Mouse (Mus musculus): Measurements from ENCODE around the gene Hacd1.
"Not testable (repeated sequence)": the region's sequence is repeated elsewhere in the genome, so short reads cannot be mapped to it uniquely, and the experiment has no call there.

The Hacd1 gene

GRCm38 (mm10) chr2:14055566-14056331 is at the start of gene Hacd1:
Gene Hacd1, minus strand, starts transcription at chr2:14056135.
- peak; percentile 15 to 36 for DNase-seq (ENCODE audit: low spot score in 2 of 2)

GRCm38 (mm10) chr2:14103924-14104323 is 48.0 kb upstream of the Hacd1 start:
- no peak for DNase-seq (ENCODE audit: low spot score in 2 of 2)

- no peak for DNase-seq (ENCODE audit: low spot score in 2 of 2)
Measured at GRCm38 (mm10) chr2:14102603-14103002, 46.7 kb upstream of the Hacd1 start.

- no peak for DNase-seq (ENCODE audit: low spot score in 2 of 2)
Measured at GRCm38 (mm10) chr2:14100533-14100932, 44.6 kb upstream of the Hacd1 start.

GRCm38 (mm10) chr2:14078527-14078926 is 22.6 kb upstream of the Hacd1 start:
- DNase-seq (ENCODE audit: low spot score in 2 of 2) = not testable (repeated sequence)

- no peak for DNase-seq (ENCODE audit: low spot score in 2 of 2)
Measured at GRCm38 (mm10) chr2:14074221-14074901, 18.4 kb upstream of the Hacd1 start.

- peak; percentile 78 to 87 for DNase-seq (ENCODE audit: low spot score in 2 of 2)
Measured at GRCm38 (mm10) chr2:14073362-14074220, 17.7 kb upstream of the Hacd1 start, which contains the start of gene Stam. Gene Stam, plus strand, starts transcription at chr2:14074098.

- DNase-seq (ENCODE audit: low spot score in 2 of 2) = no peak
Measured at GRCm38 (mm10) chr2:14073008-14073361, 17.1 kb upstream of the Hacd1 start.

GRCm38 (mm10) chr2:14070466-14070865 is 14.5 kb upstream of the Hacd1 start:
- DNase-seq (ENCODE audit: low spot score in 2 of 2) = no peak

- DNase-seq (ENCODE audit: low spot score in 2 of 2) = no peak
Measured at GRCm38 (mm10) chr2:14069027-14069426, 13.1 kb upstream of the Hacd1 start.

- no peak for DNase-seq (ENCODE audit: low spot score in 2 of 2)
Measured at GRCm38 (mm10) chr2:14065704-14066650, 10.0 kb upstream of the Hacd1 start.

GRCm38 (mm10) chr2:14055168-14055565 is 768 bp downstream of the Hacd1 start:
- peak in 1 of 2 experiments; percentile 11 for DNase-seq (ENCODE audit: low spot score in 2 of 2)

- DNase-seq (ENCODE audit: low spot score in 2 of 2) = no peak
Measured at GRCm38 (mm10) chr2:14054716-14055115, 1.2 kb downstream of the Hacd1 start.

- no peak for DNase-seq (ENCODE audit: low spot score in 2 of 2)
Measured at GRCm38 (mm10) chr2:14054163-14054562, 1.8 kb downstream of the Hacd1 start.

GRCm38 (mm10) chr2:14053618-14054017 is 2.3 kb downstream of the Hacd1 start:
- DNase-seq (ENCODE audit: low spot score in 2 of 2) = no peak

- DNase-seq (ENCODE audit: low spot score in 2 of 2) = no peak
Measured at GRCm38 (mm10) chr2:14048808-14049207, 7.1 kb downstream of the Hacd1 start.

GRCm38 (mm10) chr2:14048381-14048780 is 7.6 kb downstream of the Hacd1 start:
- DNase-seq (ENCODE audit: low spot score in 2 of 2) = peak in 1 of 2 experiments; percentile 38

GRCm38 (mm10) chr2:14043577-14044170 is 12.3 kb downstream of the Hacd1 start:
- no peak for DNase-seq (ENCODE audit: low spot score in 2 of 2)

- no peak for DNase-seq (ENCODE audit: low spot score in 2 of 2)
Measured at GRCm38 (mm10) chr2:14043011-14043410, 12.9 kb downstream of the Hacd1 start.

- DNase-seq (ENCODE audit: low spot score in 2 of 2) = no peak
Measured at GRCm38 (mm10) chr2:14041249-14041648, 14.7 kb downstream of the Hacd1 start.

- no peak for DNase-seq (ENCODE audit: low spot score in 2 of 2)
Measured at GRCm38 (mm10) chr2:14019228-14019627, 36.7 kb downstream of the Hacd1 start.

Measured in spleen, postnatal 14 days (tissue).